Mouse (Mus musculus) hematopoietic multipotent progenitor cell, adult 10-12 weeks (in vitro differentiated cells): ENCODE results near the gene Mrgpre. TPM values are rescaled to one million over a fixed set of nuclear protein-coding genes. Genes with fewer than 3 reads are reported as not detected.

Source experiments
- polyA plus RNA-seq: library from polyadenylated mRNA; stranded (reverse); fragments of >175 nt; gene quantifications from 2 replicates; pipeline ENCODE4 v1.2.3, GENCODE M21; 2012; ENCODE audit warnings: low replicate concordance

The Mrgpre gene
- polyA plus RNA-seq, result 10.2 and 10.7 TPM in 2 replicates

GRCm38 (mm10) chr7:143783996-143784829, at the start of gene Mrgpre:
Gene Mrgpre, minus strand, starts transcription at chr7:143784500.

GRCm38 (mm10) chr7:143822375-143823265, 38.3 kb upstream of the Mrgpre start, which contains the start of the genes Nadsyn1 and Dhcr7:
Gene Nadsyn1, minus strand, starts transcription at chr7:143822849.
Gene Dhcr7, plus strand, starts transcription at chr7:143823145.

GRCm38 (mm10) chr7:143766893-143767292, 17.4 kb downstream of the Mrgpre start, which contains the start of gene Mrgprg:
Gene Mrgprg, minus strand, starts transcription at chr7:143766993.

GRCm38 (mm10) chr7:143756125-143757026, 27.9 kb downstream of the Mrgpre start, which contains the start of gene Osbpl5:
Gene Osbpl5, minus strand, starts transcription at chr7:143756985.

Other genes with a start within 250 kb of the Mrgpre start
- 41.2 and 62.2 TPM in 2 replicates for gene Nap1l4, start 235.4 kb downstream of the Mrgpre start, polyA plus RNA-seq
- gene Cars, start 184.4 kb downstream of the Mrgpre start, polyA plus RNA-seq, result 10.6 and 28.2 TPM in 2 replicates
- gene Tnfrsf26, start 155.8 kb downstream of the Mrgpre start, polyA plus RNA-seq, result 0.96 and 1.4 TPM in 2 replicates
- gene Tnfrsf22, start 134.8 kb downstream of the Mrgpre start, polyA plus RNA-seq, result 0.80 and 2.9 TPM in 2 replicates
- gene Tnfrsf23, start 98.6 kb downstream of the Mrgpre start, polyA plus RNA-seq, result 0.19 and 0.52 TPM in 2 replicates
- 29.4 and 30.4 TPM in 2 replicates for gene Osbpl5, start 27.5 kb downstream of the Mrgpre start, polyA plus RNA-seq
- gene Mrgprg, start 17.5 kb downstream of the Mrgpre start, polyA plus RNA-seq, result not detected in 2 replicates
- 3.6 and 6.1 TPM in 2 replicates for gene Nadsyn1, start 38.3 kb upstream of the Mrgpre start, polyA plus RNA-seq
- 6.0 and 14.0 TPM in 2 replicates for gene Dhcr7, start 38.6 kb upstream of the Mrgpre start, polyA plus RNA-seq
- not detected in 2 replicates for gene Gm498, start 82.3 kb upstream of the Mrgpre start, polyA plus RNA-seq
- gene Shank2, start 217.4 kb upstream of the Mrgpre start, polyA plus RNA-seq, result 0.15 and 0.17 TPM in 2 replicates